Mouse (Mus musculus): Measurements from ENCODE around the gene Baz2b. TPM values are rescaled to one million over a fixed set of nuclear protein-coding genes. Genes with fewer than 3 reads are reported as not detected.

Baz2b gene
- polyA plus RNA-seq, 1 experiment from 2014 or later: 60.4 TPM

- 94% methylated on average over 4 of the region's 4 CpGs for WGBS
- peaks cover 23% of the 10 kb centered on the region for H3K36me3 ChIP-seq (replicated peaks)
These were observed 113.0 kb downstream of the Baz2b start for GRCm38 (mm10) chr2:60096625-60097024.

GRCm38 (mm10) chr2:60090280-60090679 is 119.4 kb downstream of the Baz2b start:
- Histone ChIP-seq H3K9me3 (no peaks in the 10 kb centered on the region; the same call in 1 of the 2 replicates), H3K27ac (peak overlapping the region; percentile 67; the same call in 1 of the 2 replicates), H3K4me3 (no peak overlapping the region), H3K27me3 (ENCODE audit: poor library complexity, severe bottlenecking) (no peaks in the 10 kb centered on the region), H3K4me1 (peaks cover 15% of the 10 kb centered on the region), H3K36me3 (replicated peaks) (peaks cover 21% of the 10 kb centered on the region)
- DNase-seq (ENCODE audit: extremely low spot score, low spot score): no peak
- 44% methylated on average over 6 of the region's 6 CpGs for WGBS

More at GRCm38 (mm10) chr2:60096625-60097024, 113.0 kb downstream of the Baz2b start:
- Histone ChIP-seq H3K4me3 (no peak overlapping the region), H3K4me1 (no peaks in the 10 kb centered on the region), H3K27ac (no peak overlapping the region), H3K27me3 (ENCODE audit: poor library complexity, severe bottlenecking) (no peaks in the 10 kb centered on the region), H3K9me3 (peaks cover 11% of the 10 kb centered on the region; the same call in 1 of the 2 replicates)
- no peak for DNase-seq (ENCODE audit: extremely low spot score, low spot score)

- peak overlapping the region; percentile 67 for H3K27ac ChIP-seq
- H3K36me3 ChIP-seq (replicated peaks): peaks cover 21% of the 10 kb centered on the region
- peak overlapping the region; percentile 16; the same call in 1 of the 2 replicates for H3K4me3 ChIP-seq
- no peaks in the 10 kb centered on the region for H3K27me3 ChIP-seq (ENCODE audit: poor library complexity, severe bottlenecking)
- DNase-seq (ENCODE audit: extremely low spot score, low spot score): no peak
- 56% methylated on average over 15 of the region's 15 CpGs for WGBS
- no peaks in the 10 kb centered on the region; the same call in 1 of the 2 replicates for H3K9me3 ChIP-seq
- H3K4me1 ChIP-seq: peaks cover 18% of the 10 kb centered on the region
These were observed 120.0 kb downstream of the Baz2b start for GRCm38 (mm10) chr2:60089528-60090247.

GRCm38 (mm10) chr2:60088785-60089527 is 120.7 kb downstream of the Baz2b start:
- peak overlapping the region; percentile 67; the same call in 1 of the 2 replicates for H3K27ac ChIP-seq
- 83% methylated on average over 14 of the region's 14 CpGs for WGBS
- DNase-seq (ENCODE audit: extremely low spot score, low spot score): no peak

GRCm38 (mm10) chr2:60086197-60086903 is 123.3 kb downstream of the Baz2b start:
- peaks cover 37% of the 10 kb centered on the region for H3K4me1 ChIP-seq
- no peaks in the 10 kb centered on the region for H3K27me3 ChIP-seq (ENCODE audit: poor library complexity, severe bottlenecking)
- H3K27ac ChIP-seq: no peak overlapping the region
- H3K4me3 ChIP-seq: no peak overlapping the region
- WGBS: 86% methylated on average over 8 of the region's 8 CpGs
- no peak for DNase-seq (ENCODE audit: extremely low spot score, low spot score)
- no peaks in the 10 kb centered on the region; the same call in 1 of the 2 replicates for H3K9me3 ChIP-seq
- H3K36me3 ChIP-seq (replicated peaks): peaks cover 16% of the 10 kb centered on the region

More at GRCm38 (mm10) chr2:60088785-60089527, 120.7 kb downstream of the Baz2b start:
- Histone ChIP-seq H3K9me3 (no peaks in the 10 kb centered on the region; the same call in 1 of the 2 replicates), H3K27me3 (ENCODE audit: poor library complexity, severe bottlenecking) (no peaks in the 10 kb centered on the region), H3K4me1 (peaks cover 22% of the 10 kb centered on the region), H3K4me3 (no peak overlapping the region), H3K36me3 (replicated peaks) (peaks cover 16% of the 10 kb centered on the region)

GRCm38 (mm10) chr2:60084823-60085222 is 124.8 kb downstream of the Baz2b start:
- H3K27me3 ChIP-seq (ENCODE audit: poor library complexity, severe bottlenecking): no peaks in the 10 kb centered on the region
- no peak for DNase-seq (ENCODE audit: extremely low spot score, low spot score)
- H3K27ac ChIP-seq: no peak overlapping the region
- peaks cover 35% of the 10 kb centered on the region for H3K4me1 ChIP-seq
- 100% methylated on average over 1 of the region's 1 CpGs for WGBS
- no peaks in the 10 kb centered on the region; the same call in 1 of the 2 replicates for H3K9me3 ChIP-seq
- no peak overlapping the region for H3K4me3 ChIP-seq
- peaks cover 16% of the 10 kb centered on the region for H3K36me3 ChIP-seq (replicated peaks)

GRCm38 (mm10) chr2:60082984-60083636 is 126.5 kb downstream of the Baz2b start:
- no peaks in the 10 kb centered on the region for H3K27me3 ChIP-seq (ENCODE audit: poor library complexity, severe bottlenecking)
- 73% methylated on average over 7 of the region's 7 CpGs for WGBS
- peaks cover 6% of the 10 kb centered on the region for H3K36me3 ChIP-seq (replicated peaks)
- no peak overlapping the region for H3K27ac ChIP-seq
- DNase-seq (ENCODE audit: extremely low spot score, low spot score): no peak
- no peak overlapping the region for H3K4me3 ChIP-seq
- peaks cover 31% of the 10 kb centered on the region for H3K4me1 ChIP-seq
- no peaks in the 10 kb centered on the region for H3K9me3 ChIP-seq

- Histone ChIP-seq H3K27ac (no peak overlapping the region), H3K4me1 (peaks cover 40% of the 10 kb centered on the region), H3K4me3 (no peak overlapping the region), H3K36me3 (replicated peaks) (no peaks in the 10 kb centered on the region), H3K27me3 (ENCODE audit: poor library complexity, severe bottlenecking) (no peaks in the 10 kb centered on the region), H3K9me3 (no peaks in the 10 kb centered on the region)
- DNase-seq (ENCODE audit: extremely low spot score, low spot score): no peak
- 96% methylated on average over 4 of the region's 4 CpGs for WGBS
These were observed 127.4 kb downstream of the Baz2b start for GRCm38 (mm10) chr2:60082225-60082624.

GRCm38 (mm10) chr2:60080831-60081230 is 128.8 kb downstream of the Baz2b start:
- Histone ChIP-seq H3K9me3 (no peaks in the 10 kb centered on the region), H3K4me3 (no peak overlapping the region), H3K36me3 (replicated peaks) (no peaks in the 10 kb centered on the region), H3K27ac (no peak overlapping the region), H3K27me3 (ENCODE audit: poor library complexity, severe bottlenecking) (no peaks in the 10 kb centered on the region), H3K4me1 (peaks cover 54% of the 10 kb centered on the region)
- no peak for DNase-seq (ENCODE audit: extremely low spot score, low spot score)
- WGBS: 57% methylated on average over 4 of the region's 4 CpGs

GRCm38 (mm10) chr2:60077631-60078030 is 132.0 kb downstream of the Baz2b start:
- Histone ChIP-seq H3K4me3 (no peak overlapping the region), H3K4me1 (peaks cover 39% of the 10 kb centered on the region), H3K9me3 (no peaks in the 10 kb centered on the region), H3K36me3 (replicated peaks) (peaks cover 21% of the 10 kb centered on the region), H3K27ac (no peak overlapping the region), H3K27me3 (ENCODE audit: poor library complexity, severe bottlenecking) (no peaks in the 10 kb centered on the region)
- 79% methylated on average over 9 of the region's 9 CpGs for WGBS
- DNase-seq (ENCODE audit: extremely low spot score, low spot score): no peak

- WGBS: 49% methylated on average over 7 of the region's 7 CpGs
- peaks cover 24% of the 10 kb centered on the region for H3K36me3 ChIP-seq (replicated peaks)
- no peaks in the 10 kb centered on the region for H3K27me3 ChIP-seq (ENCODE audit: poor library complexity, severe bottlenecking)
- 0 out of 2 replicates have a peak overlapping the region, but pooled peaks have one; percentile 63 for H3K27ac ChIP-seq
- H3K4me1 ChIP-seq: peaks cover 39% of the 10 kb centered on the region
- DNase-seq (ENCODE audit: extremely low spot score, low spot score): no peak
- no peak overlapping the region for H3K4me3 ChIP-seq
- no peaks in the 10 kb centered on the region for H3K9me3 ChIP-seq
These were observed 132.8 kb downstream of the Baz2b start for GRCm38 (mm10) chr2:60076800-60077199.

- Histone ChIP-seq H3K27ac (peak overlapping the region; percentile 63), H3K4me3 (no peak overlapping the region)
- 10% methylated on average over 1 of the region's 1 CpGs for WGBS
These were observed 133.6 kb downstream of the Baz2b start for GRCm38 (mm10) chr2:60076025-60076424.

More at GRCm38 (mm10) chr2:60076025-60076424, 133.6 kb downstream of the Baz2b start:
- H3K9me3 ChIP-seq: no peaks in the 10 kb centered on the region
- peaks cover 25% of the 10 kb centered on the region for H3K36me3 ChIP-seq (replicated peaks)
- H3K4me1 ChIP-seq: peaks cover 34% of the 10 kb centered on the region
- H3K27me3 ChIP-seq (ENCODE audit: poor library complexity, severe bottlenecking): no peaks in the 10 kb centered on the region
- DNase-seq (ENCODE audit: extremely low spot score, low spot score): no peak
